ENCODE assay signal across 10 mouse cellular contexts in genomic region chr6:100802381-100803083, GRCm38 (mm10). TPM values are rescaled to one million over a fixed set of nuclear protein-coding genes. Genes with fewer than 3 reads are reported as not detected.
A peak's percentile ranks its signal among the peaks of the same experiment; 100 is the strongest.
DNase-seq lines count a peak whose midpoint lies in the region; ATAC-seq lines count a peak whose summit lies in the region.
"Had no signal": no experiment of that assay in that cellular context is flagged by ENCODE, and none has a peak within 500 bp of the region (broad histone marks: within the 10 kb centered on the region; RNA-seq: fewer than 3 reads in every experiment).

No protein-coding gene starts in this region.

- no peaks in the 10 kb centered on the region for H3K4me1 ChIP-seq in forebrain, embryonic 14.5 days (ENCODE audit: control insufficient read depth, insufficient read depth, low read length)
- no peaks in the 10 kb centered on the region for H3K4me1 ChIP-seq in forebrain, embryonic 10.5 days
- peaks cover 7% of the 10 kb centered on the region; the same call in 1 of the 2 replicates for H3K4me1 ChIP-seq in neural tube, embryonic 15.5 days

- no peak overlapping the region for H3K4me3 ChIP-seq in forebrain, embryonic 14.5 days (ENCODE audit: low read depth, low read length)
- no peak overlapping the region for H3K4me3 ChIP-seq in forebrain, embryonic 10.5 days
- no peak overlapping the region for H3K4me3 ChIP-seq in neural tube, embryonic 15.5 days (replicated peaks)
- H3K4me3 ChIP-seq: embryonic facial prominence, embryonic 13.5 days had no signal

- no peak overlapping the region for H3K4me2 ChIP-seq in forebrain, embryonic 14.5 days (ENCODE audit: low read length)
- H3K4me2 ChIP-seq in neural tube, embryonic 15.5 days, result no peak overlapping the region
- H3K4me2 ChIP-seq: embryonic facial prominence, embryonic 13.5 days had no signal

- no peak overlapping the region for H3K27ac ChIP-seq in forebrain, embryonic 14.5 days (ENCODE audit: low read depth, low read length)
- H3K27ac ChIP-seq in forebrain, embryonic 10.5 days, result no peak overlapping the region
- H3K27ac ChIP-seq in neural tube, embryonic 15.5 days (replicated peaks), result no peak overlapping the region
- H3K27ac ChIP-seq: embryonic facial prominence, embryonic 13.5 days had no signal

- intact Hi-C loops in heart, postnatal 14 days (cut with DNase I), result no loop called here

- ATAC-seq in forebrain, embryonic 14.5 days, result no peak
- no peak for ATAC-seq in neural tube, embryonic 15.5 days (ENCODE audit: low FRiP score)

- H3K9ac ChIP-seq in forebrain, embryonic 14.5 days (ENCODE audit: low read length), result no peak overlapping the region
- H3K9ac ChIP-seq in neural tube, embryonic 15.5 days (replicated peaks), result no peak overlapping the region
- H3K9ac ChIP-seq: embryonic facial prominence, embryonic 13.5 days had no signal

- WGBS in forebrain, embryonic 14.5 days, result 83% methylated on average over 13 of the region's 13 CpGs
- WGBS in forebrain, embryonic 10.5 days, result 81% methylated on average over 13 of the region's 13 CpGs
- 75% methylated on average over 13 of the region's 13 CpGs for WGBS in neural tube, embryonic 15.5 days

- no peaks in the 10 kb centered on the region for H3K36me3 ChIP-seq in forebrain, embryonic 14.5 days (ENCODE audit: control insufficient read depth, insufficient read depth, low read length)
- no peaks in the 10 kb centered on the region for H3K36me3 ChIP-seq in forebrain, embryonic 10.5 days (replicated peaks)
- no peaks in the 10 kb centered on the region for H3K36me3 ChIP-seq in neural tube, embryonic 15.5 days

- peak; percentile 12 for DNase-seq in forebrain, embryonic 14.5 days (ENCODE audit: low spot score)
- DNase-seq in forebrain, embryonic 10.5 days (ENCODE audit: extremely low spot score, low spot score), result no peak
- peak; percentile 21 to 26 for DNase-seq in urinary bladder, adult 18-20 months (ENCODE audit: low spot score in 2 of 2)
- no peak for DNase-seq in urinary bladder, postnatal 10 days (ENCODE audit: low spot score)
- peak; percentile 24 to 41 for DNase-seq in heart, postnatal 14 days
- DNase-seq in skeletal muscle tissue, adult 2 months (ENCODE audit: low read depth, low spot score), result peak; percentile 57
- no peak for DNase-seq in layer of hippocampus, adult 9-10 months (ENCODE audit: low spot score)
- DNase-seq: thymus, postnatal 14 days had no signal

- no peaks in the 10 kb centered on the region for H3K9me3 ChIP-seq in forebrain, embryonic 14.5 days (replicated peaks; ENCODE audit: control insufficient read depth, low read length)
- no peaks in the 10 kb centered on the region for H3K9me3 ChIP-seq in forebrain, embryonic 10.5 days
- H3K9me3 ChIP-seq in neural tube, embryonic 15.5 days (replicated peaks), result no peaks in the 10 kb centered on the region
- H3K9me3 ChIP-seq: embryonic facial prominence, embryonic 13.5 days had no signal

- H3K27me3 ChIP-seq in forebrain, embryonic 14.5 days (replicated peaks; ENCODE audit: control insufficient read depth, insufficient read depth, low read length), result no peaks in the 10 kb centered on the region
- H3K27me3 ChIP-seq in forebrain, embryonic 10.5 days (ENCODE audit: poor library complexity, severe bottlenecking), result no peaks in the 10 kb centered on the region
- H3K27me3 ChIP-seq in neural tube, embryonic 15.5 days (replicated peaks), result no peaks in the 10 kb centered on the region
- H3K27me3 ChIP-seq: embryonic facial prominence, embryonic 13.5 days had no signal

RNA-seq across cellular contexts. Expression of gene Ppp4r2, which starts 30.9 kb away (rescaled TPM):
- polyA plus RNA-seq in forebrain, embryonic 14.5 days (2014; fragmentation: Nextera tagmentation; extraction: Ambion mirVana), result 25.7 and 30.5 TPM in 2 replicates
- 24.4 and 24.7 TPM in 2 replicates for polyA plus RNA-seq in forebrain, embryonic 10.5 days (2016; fragmentation: Nextera tagmentation; extraction: Ambion mirVana)
- total RNA-seq in heart, postnatal 14 days (2021), result 10 to 100 TPM; 49.5 to 51.3 TPM
- polyA plus RNA-seq in neural tube, embryonic 15.5 days (2015; fragmentation: Nextera tagmentation; extraction: Ambion mirVana), result 13.3 and 14.8 TPM in 2 replicates

Comparison
In these comparisons a context has a peak if more than half of its experiments do, and no peak if none do; other contexts are left out.
1. DNase-seq: peak in forebrain, embryonic 14.5 days (single experiment), urinary bladder, adult 18-20 months (2 of 2), heart, postnatal 14 days (2 of 2) and skeletal muscle tissue, adult 2 months (single experiment); none in forebrain, embryonic 10.5 days (single experiment), urinary bladder, postnatal 10 days (single experiment) and layer of hippocampus, adult 9-10 months (single experiment).